Mouse (Mus musculus): ENCODE measurements at regions not wholly inside any gene's neighbourhood (a gene's known extent, or its start where the extent isn't known, plus 50 kb on each side); places are given as distances from the start of the nearest gene placed in this dataset.

GRCm38 (mm10) chr1:55890511-55891151 lies 484.9 kb downstream of the Plcl1 start:
- no peak for DNase-seq

- no peak for DNase-seq
Measured at GRCm38 (mm10) chr1:55891894-55892293, 486.2 kb downstream of the Plcl1 start.

- no peak for DNase-seq
Measured at GRCm38 (mm10) chr1:55897572-55897971, 491.9 kb downstream of the Plcl1 start.

GRCm38 (mm10) chr1:55898031-55898430 lies 492.3 kb downstream of the Plcl1 start:
- no peak for DNase-seq

- no peak for DNase-seq
Measured at GRCm38 (mm10) chr1:55900033-55900432, 494.3 kb downstream of the Plcl1 start.

- no peak for DNase-seq
Measured at GRCm38 (mm10) chr1:55903177-55903576, 497.5 kb downstream of the Plcl1 start.

- DNase-seq: no peak
Measured at GRCm38 (mm10) chr1:55904571-55904970, 498.9 kb downstream of the Plcl1 start.

- no peak for DNase-seq
Measured at GRCm38 (mm10) chr1:55905232-55905631, 499.5 kb downstream of the Plcl1 start.

- no peak for DNase-seq
Measured at GRCm38 (mm10) chr1:55910024-55910423, 504.3 kb downstream of the Plcl1 start.

- DNase-seq: no peak
Measured at GRCm38 (mm10) chr1:55914284-55914683, 508.6 kb downstream of the Plcl1 start.

GRCm38 (mm10) chr1:55915940-55916339 lies 510.2 kb downstream of the Plcl1 start:
- no peak for DNase-seq

GRCm38 (mm10) chr1:55919516-55919915 lies 513.8 kb downstream of the Plcl1 start:
- no peak for DNase-seq

- no peak for DNase-seq
Measured at GRCm38 (mm10) chr1:55946786-55947549, 541.2 kb downstream of the Plcl1 start.

- no peak for DNase-seq
Measured at GRCm38 (mm10) chr1:55947618-55948283, 542.0 kb downstream of the Plcl1 start.

- DNase-seq: no peak
Measured at GRCm38 (mm10) chr1:55949606-55950005, 543.9 kb downstream of the Plcl1 start.

GRCm38 (mm10) chr1:55957804-55958445 lies 552.2 kb downstream of the Plcl1 start:
- DNase-seq: no peak

- DNase-seq: no peak
Measured at GRCm38 (mm10) chr1:55960291-55960690, 554.6 kb downstream of the Plcl1 start.

- no peak for DNase-seq
Measured at GRCm38 (mm10) chr1:55963867-55964266, 558.1 kb downstream of the Plcl1 start.

- DNase-seq: no peak
Measured at GRCm38 (mm10) chr1:55966273-55966672, 560.6 kb downstream of the Plcl1 start.

- no peak for DNase-seq
Measured at GRCm38 (mm10) chr1:55967869-55968268, 562.1 kb downstream of the Plcl1 start.

- no peak for DNase-seq
Measured at GRCm38 (mm10) chr1:55977796-55978195, 572.1 kb downstream of the Plcl1 start.

- no peak for DNase-seq
Measured at GRCm38 (mm10) chr1:55983522-55984066, 577.9 kb downstream of the Plcl1 start.

GRCm38 (mm10) chr1:55997074-55997473 lies 591.4 kb downstream of the Plcl1 start:
- DNase-seq: no peak
